Mouse (Mus musculus) heart, embryonic 15.5 days (tissue): ENCODE data around the gene Cryab. TPM values are rescaled to one million over a fixed set of nuclear protein-coding genes. Genes with fewer than 3 reads are reported as not detected.

Experiments
- ATAC-seq: fragments of 200-750 bp; cut with Nextera tagmentation; replicated peaks from 2 replicates; pipeline ENCODE4 v1.8.0; 2017; ENCODE audit warnings: low read depth, moderate TSS enrichment; ENCODE audit not compliant: insufficient number of reproducible peaks, insufficient read depth, low FRiP score
- H3K27ac ChIP-seq: fragments of 300-500 bp; sonication (generic); 2 replicates; pipeline ENCODE4 v1.5.1; 2015; ENCODE audit warnings: mild to moderate bottlenecking, inconsistent platforms
- H3K27me3 ChIP-seq: fragments of 300-500 bp; sonication (generic); 2 replicates; pipeline ENCODE4 v1.6.1; 2015; ENCODE audit warnings: inconsistent platforms
- H3K36me3 ChIP-seq: fragments of 300-500 bp; sonication (generic); 2 replicates; pipeline ENCODE4 v1.6.1; 2015; ENCODE audit warnings: mild to moderate bottlenecking, inconsistent platforms
- H3K4me1 ChIP-seq: fragments of 300-500 bp; sonication (generic); replicated peaks from 2 replicates; pipeline ENCODE4 v1.6.1; 2015; ENCODE audit warnings: inconsistent platforms
- H3K4me2 ChIP-seq: fragments of 300-500 bp; sonication (generic); 2 replicates; pipeline ENCODE4 v1.6.1; 2015; ENCODE audit warnings: inconsistent platforms, mild to moderate bottlenecking, moderate library complexity
- H3K4me3 ChIP-seq: fragments of 300-500 bp; sonication (generic); 2 replicates; pipeline ENCODE4 v1.5.1; 2015; ENCODE audit warnings: mild to moderate bottlenecking, inconsistent platforms
- H3K9ac ChIP-seq: fragments of 300-500 bp; sonication (generic); 2 replicates; pipeline ENCODE4 v1.6.1; 2015; ENCODE audit warnings: mild to moderate bottlenecking, inconsistent platforms
- H3K9me3 ChIP-seq: fragments of 300-500 bp; sonication (generic); replicated peaks from 2 replicates; pipeline ENCODE4 v1.6.1; 2016; ENCODE audit warnings: inconsistent platforms
- WGBS: fragments of 180-500 bp; shearing (Covaris S2); methylation state at CpG from one replicate; pipeline ENCODE4 v1.1.7; 2015; ENCODE audit warnings: mixed read lengths; 5-methylcytosine and 5-hydroxymethylcytosine counted together
- polyA plus RNA-seq: library from polyadenylated mRNA; unstranded; fragments of >200 nt; fragmentation: Nextera tagmentation; extraction: Ambion mirVana; gene quantifications from 2 replicates; pipeline ENCODE4 v1.2.1, GENCODE M21; 2015

Cryab gene
- polyA plus RNA-seq, 1 experiment from 2014 or later, result 1,330 TPM

GRCm38 (mm10) chr9:50725921-50726590 lies 25.1 kb upstream of the Cryab start:
- Histone ChIP-seq H3K4me1 (peaks cover 54% of the 10 kb centered on the region), H3K27ac (peak overlapping the region; percentile 95), H3K27me3 (no peaks in the 10 kb centered on the region), H3K4me2 (peak overlapping the region; percentile 86), H3K36me3 (no peaks in the 10 kb centered on the region), H3K9me3 (no peaks in the 10 kb centered on the region), H3K4me3 (peak overlapping the region; percentile 71; the same call in 1 of the 2 replicates), H3K9ac (no peak overlapping the region)
- ATAC-seq, result no peak
- 34% methylated on average over 8 of the region's 8 CpGs for WGBS

GRCm38 (mm10) chr9:50727171-50727924 lies 23.8 kb upstream of the Cryab start:
- 5% methylated on average over 30 of the region's 30 CpGs for WGBS
- ATAC-seq, result peak; percentile 23
- H3K4me1 ChIP-seq, result peaks cover 42% of the 10 kb centered on the region

GRCm38 (mm10) chr9:50727925-50728651 lies 23.0 kb upstream of the Cryab start:
- no peaks in the 10 kb centered on the region for H3K9me3 ChIP-seq
- H3K4me3 ChIP-seq, result peak overlapping the region; percentile 71
- peak overlapping the region; percentile 86 for H3K4me2 ChIP-seq
- ATAC-seq, result peak; percentile 89
- no peaks in the 10 kb centered on the region for H3K36me3 ChIP-seq
- WGBS, result under 1% methylated on average over 45 of the region's 45 CpGs
- peak overlapping the region; percentile 95 for H3K27ac ChIP-seq
- no peaks in the 10 kb centered on the region for H3K27me3 ChIP-seq
- peak overlapping the region; percentile 65 for H3K9ac ChIP-seq
- H3K4me1 ChIP-seq, result peaks cover 35% of the 10 kb centered on the region

More at GRCm38 (mm10) chr9:50727171-50727924, 23.8 kb upstream of the Cryab start:
- H3K27me3 ChIP-seq, result no peaks in the 10 kb centered on the region
- no peaks in the 10 kb centered on the region for H3K9me3 ChIP-seq
- peak overlapping the region; percentile 71 for H3K4me3 ChIP-seq
- H3K9ac ChIP-seq, result peak overlapping the region; percentile 65
- no peaks in the 10 kb centered on the region for H3K36me3 ChIP-seq
- H3K4me2 ChIP-seq, result peak overlapping the region; percentile 86
- H3K27ac ChIP-seq, result peak overlapping the region; percentile 95

DNA sequence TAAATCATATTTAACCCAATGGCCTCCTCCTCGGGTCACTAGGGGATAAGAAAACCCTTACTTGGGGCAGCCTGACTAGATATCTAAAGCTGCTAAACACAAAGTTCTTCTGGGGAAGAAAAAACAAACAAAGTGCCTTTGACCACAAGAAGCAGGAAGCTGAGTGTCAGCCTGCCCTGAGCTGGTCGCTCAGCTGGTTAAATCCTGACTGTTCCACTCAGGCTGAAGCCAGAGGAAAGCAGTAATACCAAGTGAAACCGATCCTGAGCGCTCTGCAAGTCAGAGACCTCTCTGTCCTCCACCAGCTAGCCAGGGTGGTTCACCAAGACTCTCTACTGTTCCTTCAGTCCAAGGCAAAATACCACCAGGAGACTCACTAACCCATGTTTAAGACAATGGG lies 21.5 kb upstream of the Cryab start:
- Histone ChIP-seq H3K9me3 (no peaks in the 10 kb centered on the region), H3K9ac (no peak overlapping the region), H3K36me3 (no peaks in the 10 kb centered on the region), H3K27me3 (no peaks in the 10 kb centered on the region), H3K4me3 (no peak overlapping the region), H3K27ac (no peak overlapping the region), H3K4me1 (peaks cover 26% of the 10 kb centered on the region), H3K4me2 (no peak overlapping the region)
- no peak for ATAC-seq
- WGBS, result 37% methylated on average over 4 of the region's 4 CpGs

DNA sequence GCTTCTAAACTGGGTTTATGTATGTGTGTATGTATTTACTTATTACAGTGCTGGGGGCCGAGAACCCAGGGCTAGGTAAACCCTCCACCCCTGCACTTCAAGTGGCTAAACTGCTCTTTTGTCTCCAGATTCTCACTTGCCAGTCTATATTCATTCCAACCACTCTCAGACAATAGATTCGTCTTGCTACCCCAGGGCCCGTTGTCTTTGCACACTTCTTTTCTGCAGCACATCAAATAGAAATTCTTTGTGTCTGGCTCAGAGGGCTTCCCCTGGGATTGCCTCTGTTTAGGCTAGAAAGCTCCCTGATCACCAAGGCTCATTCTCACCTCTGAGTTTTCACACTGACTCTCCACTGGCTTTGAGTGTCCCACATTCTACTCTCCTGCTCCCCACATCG lies 18.6 kb upstream of the Cryab start:
- Histone ChIP-seq H3K9ac (no peak overlapping the region), H3K27me3 (no peaks in the 10 kb centered on the region), H3K4me2 (no peak overlapping the region), H3K4me3 (no peak overlapping the region), H3K4me1 (peaks cover 3% of the 10 kb centered on the region), H3K36me3 (no peaks in the 10 kb centered on the region), H3K9me3 (no peaks in the 10 kb centered on the region), H3K27ac (no peak overlapping the region)
- WGBS, result 34% methylated on average over 4 of the region's 4 CpGs
- ATAC-seq, result no peak

GRCm38 (mm10) chr9:50734989-50735388 lies 16.1 kb upstream of the Cryab start:
- Histone ChIP-seq H3K36me3 (no peaks in the 10 kb centered on the region), H3K27ac (no peak overlapping the region), H3K4me3 (no peak overlapping the region), H3K4me1 (peaks cover 17% of the 10 kb centered on the region), H3K27me3 (no peaks in the 10 kb centered on the region), H3K9ac (no peak overlapping the region), H3K9me3 (no peaks in the 10 kb centered on the region), H3K4me2 (peak overlapping the region; percentile 31; the same call in 1 of the 2 replicates)
- WGBS, result 4% methylated on average over 9 of the region's 9 CpGs
- no peak for ATAC-seq

GRCm38 (mm10) chr9:50738914-50739870 lies 11.9 kb upstream of the Cryab start, which contains the start of gene Dixdc1:
TSS of gene Dixdc1 (minus strand) at chr9:50739517.
- 11% methylated on average over 36 of the region's 36 CpGs for WGBS
- H3K36me3 ChIP-seq, result no peaks in the 10 kb centered on the region
- no peaks in the 10 kb centered on the region for H3K9me3 ChIP-seq
- no peaks in the 10 kb centered on the region for H3K27me3 ChIP-seq
- peaks cover 23% of the 10 kb centered on the region for H3K4me1 ChIP-seq
- peak within 1 kb of the TSS; percentile 73 for H3K27ac ChIP-seq
- H3K4me2 ChIP-seq, result peak within 1 kb of the TSS; percentile 71
- peak; percentile 98 for ATAC-seq
- H3K4me3 ChIP-seq, result peak within 1 kb of the TSS; percentile 44
- H3K9ac ChIP-seq, result 0 out of 2 replicates have a peak within 1 kb of the TSS, but pooled peaks have one; percentile 2

DNA sequence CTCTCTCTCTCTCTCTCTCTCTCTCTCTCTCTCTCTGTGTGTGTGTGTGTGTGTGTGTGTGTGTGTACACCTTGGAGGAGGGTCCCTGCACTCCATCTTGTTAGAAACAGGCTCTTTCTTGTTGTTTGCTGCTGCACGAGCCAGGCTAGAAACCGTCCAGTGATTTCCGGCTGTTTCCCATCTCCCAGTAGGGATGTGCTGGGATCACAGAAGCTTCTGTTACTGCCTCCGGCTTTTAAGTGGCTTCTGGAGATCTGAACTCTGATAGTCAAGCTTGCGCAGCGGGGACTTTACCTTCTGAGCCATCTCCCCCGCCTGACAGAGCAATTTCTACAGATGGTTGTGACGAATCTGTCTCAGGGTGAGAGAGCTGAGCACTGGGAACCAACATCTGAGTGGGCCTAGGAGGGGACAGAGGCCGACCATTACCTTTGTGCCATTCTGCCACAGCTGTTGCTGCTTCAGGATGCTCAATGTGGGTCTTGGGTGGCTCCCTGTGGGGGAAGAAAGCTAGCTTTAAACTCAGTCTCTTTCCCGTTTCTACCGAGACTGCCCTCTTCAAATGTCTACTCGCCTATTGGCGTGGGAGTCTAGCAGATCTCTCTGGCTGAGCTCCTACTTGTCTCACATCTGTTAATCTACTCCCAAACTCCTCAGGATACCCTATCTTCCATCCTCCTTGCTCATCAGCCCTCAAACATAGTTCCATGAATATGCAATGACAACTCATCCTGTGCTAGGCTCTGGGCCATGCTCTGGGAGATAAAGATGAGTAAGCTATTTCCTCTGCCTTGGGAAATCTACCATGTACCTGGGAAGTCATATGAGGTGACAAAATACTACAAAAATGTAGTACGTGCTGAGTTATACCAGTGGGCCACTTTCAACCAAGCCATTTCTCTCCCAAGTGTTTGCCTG lies 10.0 kb upstream of the Cryab start:
- Histone ChIP-seq H3K4me2 (no peak overlapping the region), H3K4me3 (no peak overlapping the region), H3K4me1 (peaks cover 25% of the 10 kb centered on the region), H3K27ac (no peak overlapping the region), H3K36me3 (no peaks in the 10 kb centered on the region), H3K9me3 (no peaks in the 10 kb centered on the region), H3K27me3 (no peaks in the 10 kb centered on the region), H3K9ac (no peak overlapping the region)
- 80% methylated on average over 14 of the region's 14 CpGs for WGBS
- ATAC-seq, result no peak

GRCm38 (mm10) chr9:50742261-50742660 lies 8.9 kb upstream of the Cryab start:
- H3K4me2 ChIP-seq, result no peak overlapping the region
- H3K9ac ChIP-seq, result no peak overlapping the region
- H3K36me3 ChIP-seq, result no peaks in the 10 kb centered on the region
- ATAC-seq, result no peak
- H3K27me3 ChIP-seq, result no peaks in the 10 kb centered on the region
- H3K9me3 ChIP-seq, result no peaks in the 10 kb centered on the region
- peaks cover 36% of the 10 kb centered on the region for H3K4me1 ChIP-seq
- H3K4me3 ChIP-seq, result no peak overlapping the region
- 67% methylated on average over 3 of the region's 3 CpGs for WGBS
- H3K27ac ChIP-seq, result peak overlapping the region; percentile 18; the same call in 1 of the 2 replicates

- ATAC-seq, result no peak
- H3K9ac ChIP-seq, result no peak overlapping the region
- no peak overlapping the region for H3K4me3 ChIP-seq
- no peaks in the 10 kb centered on the region for H3K36me3 ChIP-seq
- peaks cover 38% of the 10 kb centered on the region for H3K4me1 ChIP-seq
- no peaks in the 10 kb centered on the region for H3K27me3 ChIP-seq
- H3K9me3 ChIP-seq, result no peaks in the 10 kb centered on the region
- peak overlapping the region; percentile 18; the same call in 1 of the 2 replicates for H3K27ac ChIP-seq
- 64% methylated on average over 2 of the region's 2 CpGs for WGBS
- H3K4me2 ChIP-seq, result no peak overlapping the region
Observed at GRCm38 (mm10) chr9:50742744-50743143, 8.4 kb upstream of the Cryab start.
